Mouse (Mus musculus) neural tube, embryonic 14.5 days (tissue): ENCODE data around the gene Ints14. TPM values are rescaled to one million over a fixed set of nuclear protein-coding genes. Genes with fewer than 3 reads are reported as not detected.

Experiments
- ATAC-seq: fragments of 200-750 bp; cut with Nextera tagmentation; 2 replicates; pipeline ENCODE4 v1.8.0; 2017; ENCODE audit warnings: low read depth, mild to moderate bottlenecking, moderate TSS enrichment, moderate library complexity
- H3K27ac ChIP-seq: fragments of 300-500 bp; sonication (generic); 2 replicates; pipeline ENCODE4 v1.5.1; 2014; ENCODE audit warnings: low read depth, mild to moderate bottlenecking, control low read depth, low read length, moderate library complexity, mixed read lengths
- H3K27me3 ChIP-seq: fragments of 300-500 bp; sonication (generic); 2 replicates; pipeline ENCODE4 v1.6.1; 2014; ENCODE audit warnings: low read length; ENCODE audit not compliant: control insufficient read depth, insufficient read depth
- H3K36me3 ChIP-seq: fragments of 300-500 bp; sonication (generic); 2 replicates; pipeline ENCODE4 v1.6.1; 2014; ENCODE audit warnings: low read length, mixed read lengths; ENCODE audit not compliant: control insufficient read depth, insufficient read depth
- H3K4me1 ChIP-seq: fragments of 300-500 bp; sonication (generic); 2 replicates; pipeline ENCODE4 v1.6.1; 2014; ENCODE audit warnings: low read length; ENCODE audit not compliant: control insufficient read depth, insufficient read depth
- H3K4me2 ChIP-seq: fragments of 300-500 bp; sonication (generic); 2 replicates; pipeline ENCODE4 v1.6.1; 2014; ENCODE audit warnings: mild to moderate bottlenecking, low read depth, low read length, control low read depth
- H3K4me3 ChIP-seq: fragments of 300-500 bp; sonication (generic); 2 replicates; pipeline ENCODE4 v1.5.1; 2014; ENCODE audit warnings: low read depth, low read length, control low read depth, mixed read lengths
- H3K9ac ChIP-seq: fragments of 300-500 bp; sonication (generic); replicated peaks from 2 replicates; pipeline ENCODE4 v1.6.1; 2014; ENCODE audit warnings: low read depth, mild to moderate bottlenecking, control low read depth, low read length, mixed read lengths
- H3K9me3 ChIP-seq: fragments of 300-500 bp; sonication (generic); 2 replicates; pipeline ENCODE4 v1.6.1; 2016; ENCODE audit warnings: low read length; ENCODE audit not compliant: control insufficient read depth
- WGBS: fragments of 180-500 bp; shearing (Covaris S2); extraction: QIAGEN DNeasy Blood & Tissue Kit; methylation state at CpG from one replicate; pipeline ENCODE4 v1.1.7; 2014; 5-methylcytosine and 5-hydroxymethylcytosine counted together
- polyA plus RNA-seq: library from polyadenylated mRNA; unstranded; fragments of >200 nt; fragmentation: Nextera tagmentation; extraction: Ambion mirVana; gene quantifications from 2 replicates; pipeline ENCODE4 v1.2.1, GENCODE M21; 2014

The Ints14 gene
- polyA plus RNA-seq, 1 experiment from 2014 or later = 37.3 TPM

GRCm38 (mm10) chr9:64931751-64932610, 28.7 kb upstream of the Ints14 start:
- Histone ChIP-seq H3K27me3 (no peaks in the 10 kb centered on the region), H3K9ac (no peak overlapping the region), H3K4me2 (no peak overlapping the region), H3K27ac (no peak overlapping the region), H3K9me3 (no peaks in the 10 kb centered on the region), H3K36me3 (no peaks in the 10 kb centered on the region), H3K4me1 (no peaks in the 10 kb centered on the region), H3K4me3 (no peak overlapping the region)
- no peak for ATAC-seq
- 83% methylated on average over 7 of the region's 7 CpGs for WGBS

- WGBS = 64% methylated on average over 15 of the region's 15 CpGs
- H3K36me3 ChIP-seq = no peaks in the 10 kb centered on the region
- H3K4me2 ChIP-seq = no peak overlapping the region
- ATAC-seq = no peak
- H3K9ac ChIP-seq = no peak overlapping the region
- no peaks in the 10 kb centered on the region for H3K27me3 ChIP-seq
- H3K4me3 ChIP-seq = no peak overlapping the region
- no peak overlapping the region for H3K27ac ChIP-seq
- H3K9me3 ChIP-seq = no peaks in the 10 kb centered on the region
- no peaks in the 10 kb centered on the region for H3K4me1 ChIP-seq
These were observed 26.5 kb upstream of the Ints14 start for GRCm38 (mm10) chr9:64934015-64934754.

- Histone ChIP-seq H3K4me1 (no peaks in the 10 kb centered on the region), H3K27ac (no peak overlapping the region), H3K4me2 (no peak overlapping the region), H3K9ac (no peak overlapping the region), H3K36me3 (no peaks in the 10 kb centered on the region), H3K4me3 (no peak overlapping the region), H3K27me3 (no peaks in the 10 kb centered on the region), H3K9me3 (no peaks in the 10 kb centered on the region)
- ATAC-seq = no peak
- WGBS = 5% methylated on average over 6 of the region's 6 CpGs
These were observed 24.2 kb upstream of the Ints14 start for GRCm38 (mm10) chr9:64936508-64936907.

GRCm38 (mm10) chr9:64937491-64937890, 23.2 kb upstream of the Ints14 start:
- ATAC-seq = no peak

GRCm38 (mm10) chr9:64938535-64938934, 22.2 kb upstream of the Ints14 start:
- Histone ChIP-seq H3K27me3 (no peaks in the 10 kb centered on the region), H3K9me3 (no peaks in the 10 kb centered on the region), H3K9ac (no peak overlapping the region), H3K27ac (no peak overlapping the region), H3K4me3 (no peak overlapping the region), H3K36me3 (no peaks in the 10 kb centered on the region), H3K4me1 (no peaks in the 10 kb centered on the region), H3K4me2 (no peak overlapping the region)
- no peak for ATAC-seq
- WGBS = 76% methylated on average over 5 of the region's 5 CpGs

More at GRCm38 (mm10) chr9:64937491-64937890, 23.2 kb upstream of the Ints14 start:
- Histone ChIP-seq H3K27me3 (no peaks in the 10 kb centered on the region), H3K4me2 (no peak overlapping the region), H3K9ac (no peak overlapping the region), H3K36me3 (no peaks in the 10 kb centered on the region), H3K4me1 (no peaks in the 10 kb centered on the region), H3K4me3 (no peak overlapping the region), H3K27ac (no peak overlapping the region), H3K9me3 (no peaks in the 10 kb centered on the region)
- WGBS = 62% methylated on average over 5 of the region's 5 CpGs

GRCm38 (mm10) chr9:64939281-64939680, 21.4 kb upstream of the Ints14 start:
- H3K4me3 ChIP-seq = no peak overlapping the region
- no peak overlapping the region for H3K27ac ChIP-seq
- no peaks in the 10 kb centered on the region for H3K36me3 ChIP-seq
- no peak for ATAC-seq
- H3K9me3 ChIP-seq = no peaks in the 10 kb centered on the region
- H3K4me2 ChIP-seq = no peak overlapping the region
- no peak overlapping the region for H3K9ac ChIP-seq
- 57% methylated on average over 4 of the region's 4 CpGs for WGBS
- peaks cover 4% of the 10 kb centered on the region; the same call in 1 of the 2 replicates for H3K4me1 ChIP-seq
- H3K27me3 ChIP-seq = no peaks in the 10 kb centered on the region

GRCm38 (mm10) chr9:64939790-64940189, 20.9 kb upstream of the Ints14 start:
- 84% methylated on average over 2 of the region's 2 CpGs for WGBS
- Histone ChIP-seq H3K9me3 (no peaks in the 10 kb centered on the region), H3K4me1 (peaks cover 4% of the 10 kb centered on the region; the same call in 1 of the 2 replicates), H3K36me3 (no peaks in the 10 kb centered on the region), H3K27ac (no peak overlapping the region), H3K27me3 (no peaks in the 10 kb centered on the region), H3K9ac (no peak overlapping the region), H3K4me2 (no peak overlapping the region), H3K4me3 (no peak overlapping the region)
- ATAC-seq = no peak

GRCm38 (mm10) chr9:64940731-64941346, 19.9 kb upstream of the Ints14 start:
- ATAC-seq = no peak
- H3K27ac ChIP-seq = no peak overlapping the region
- 85% methylated on average over 11 of the region's 11 CpGs for WGBS
- H3K4me3 ChIP-seq = no peak overlapping the region
- no peaks in the 10 kb centered on the region for H3K36me3 ChIP-seq
- no peak overlapping the region for H3K4me2 ChIP-seq
- peaks cover 4% of the 10 kb centered on the region; the same call in 1 of the 2 replicates for H3K4me1 ChIP-seq
- no peaks in the 10 kb centered on the region for H3K9me3 ChIP-seq
- no peaks in the 10 kb centered on the region for H3K27me3 ChIP-seq
- H3K9ac ChIP-seq = no peak overlapping the region
